Mouse (Mus musculus) adipocyte (in vitro differentiated cells): ENCODE measurements at regions not wholly inside any gene's neighbourhood (a gene's known extent, or its start where the extent isn't known, plus 50 kb on each side); places are given as distances from the start of the nearest gene placed in this dataset.

Experiments used
- DNase-seq: peaks from one replicate; pipeline ENCODE4 v3.0.0-alpha.2; 2016; ENCODE audit warnings: low spot score

GRCm38 (mm10) chr3:155470742-155471141 lies 377.5 kb downstream of the Lrriq3 start:
- no peak for DNase-seq

GRCm38 (mm10) chr3:155485487-155485886 lies 392.3 kb downstream of the Lrriq3 start:
- DNase-seq = no peak

GRCm38 (mm10) chr3:155487877-155488537 lies 394.8 kb downstream of the Lrriq3 start:
- no peak for DNase-seq

- DNase-seq = no peak
These were observed 397.4 kb downstream of the Lrriq3 start for GRCm38 (mm10) chr3:155490670-155491069.

- no peak for DNase-seq
These were observed 417.1 kb downstream of the Lrriq3 start for GRCm38 (mm10) chr3:155510161-155510857.

- no peak for DNase-seq
These were observed 420.7 kb downstream of the Lrriq3 start for GRCm38 (mm10) chr3:155513885-155514284.

GRCm38 (mm10) chr3:155529312-155529711 lies 436.1 kb downstream of the Lrriq3 start:
- no peak for DNase-seq

- peak; percentile 12 for DNase-seq
These were observed 437.6 kb downstream of the Lrriq3 start for GRCm38 (mm10) chr3:155530811-155531210.

GRCm38 (mm10) chr3:155532075-155532474 lies 438.8 kb downstream of the Lrriq3 start:
- no peak for DNase-seq

GRCm38 (mm10) chr3:155548204-155548603 lies 455.0 kb downstream of the Lrriq3 start:
- DNase-seq = no peak

- no peak for DNase-seq
These were observed 483.9 kb downstream of the Lrriq3 start for GRCm38 (mm10) chr3:155577111-155577510.

- no peak for DNase-seq
These were observed 510.8 kb downstream of the Lrriq3 start for GRCm38 (mm10) chr3:155604001-155604400.
